Mouse (Mus musculus) heart, embryonic 16.5 days (tissue): ENCODE results near the gene Tmem9. TPM values are rescaled to one million over a fixed set of nuclear protein-coding genes. Genes with fewer than 3 reads are reported as not detected.

Source experiments
- ATAC-seq: fragments of 200-750 bp; cut with Nextera tagmentation; replicated peaks from 2 replicates; pipeline ENCODE4 v1.8.0; 2017; ENCODE audit warnings: moderate number of reproducible peaks; ENCODE audit not compliant: insufficient read depth, low FRiP score; ENCODE audit errors: extremely low read depth
- H3K27ac ChIP-seq: fragments of 300-500 bp; sonication (generic); 2 replicates; pipeline ENCODE4 v1.5.1; 2014; ENCODE audit warnings: mild to moderate bottlenecking, low read length, control low read depth, moderate library complexity
- H3K27me3 ChIP-seq: fragments of 300-500 bp; sonication (generic); 2 replicates; pipeline ENCODE4 v1.6.1; 2014; ENCODE audit warnings: low read length, mixed read lengths; ENCODE audit not compliant: control insufficient read depth, insufficient read depth
- H3K36me3 ChIP-seq: fragments of 300-500 bp; sonication (generic); 2 replicates; pipeline ENCODE4 v1.6.1; 2014; ENCODE audit not compliant: control insufficient read depth, insufficient read depth
- H3K4me1 ChIP-seq: fragments of 300-500 bp; sonication (generic); 2 replicates; pipeline ENCODE4 v1.6.1; 2014; ENCODE audit warnings: low read length, mixed read lengths; ENCODE audit not compliant: control insufficient read depth, insufficient read depth
- H3K4me2 ChIP-seq: fragments of 300-500 bp; sonication (generic); 2 replicates; pipeline ENCODE4 v1.6.1; 2014; ENCODE audit warnings: low read depth, mild to moderate bottlenecking, control low read depth, low read length
- H3K4me3 ChIP-seq: fragments of 300-500 bp; sonication (generic); 2 replicates; pipeline ENCODE4 v1.5.1; 2014; ENCODE audit warnings: mild to moderate bottlenecking, control low read depth, low read length
- H3K9ac ChIP-seq: fragments of 300-500 bp; sonication (generic); 2 replicates; pipeline ENCODE4 v1.6.1; 2014; ENCODE audit warnings: low read length, control low read depth
- H3K9me3 ChIP-seq: fragments of 300-500 bp; sonication (generic); replicated peaks from 2 replicates; pipeline ENCODE4 v1.6.1; 2016; ENCODE audit warnings: low read length; ENCODE audit not compliant: control insufficient read depth
- WGBS: fragments of 180-500 bp; shearing (Covaris S2); extraction: QIAGEN DNeasy Blood & Tissue Kit; methylation state at CpG from one replicate; pipeline ENCODE4 v1.1.7; 2014; 5-methylcytosine and 5-hydroxymethylcytosine counted together
- polyA plus RNA-seq: library from polyadenylated mRNA; unstranded; fragments of >200 nt; fragmentation: Nextera tagmentation; extraction: Ambion mirVana; gene quantifications from 2 replicates; pipeline ENCODE4 v1.2.1, GENCODE M21; 2015

Gene Tmem9
- polyA plus RNA-seq, 1 experiment from 2014 or later: 85.5 TPM

DNA sequence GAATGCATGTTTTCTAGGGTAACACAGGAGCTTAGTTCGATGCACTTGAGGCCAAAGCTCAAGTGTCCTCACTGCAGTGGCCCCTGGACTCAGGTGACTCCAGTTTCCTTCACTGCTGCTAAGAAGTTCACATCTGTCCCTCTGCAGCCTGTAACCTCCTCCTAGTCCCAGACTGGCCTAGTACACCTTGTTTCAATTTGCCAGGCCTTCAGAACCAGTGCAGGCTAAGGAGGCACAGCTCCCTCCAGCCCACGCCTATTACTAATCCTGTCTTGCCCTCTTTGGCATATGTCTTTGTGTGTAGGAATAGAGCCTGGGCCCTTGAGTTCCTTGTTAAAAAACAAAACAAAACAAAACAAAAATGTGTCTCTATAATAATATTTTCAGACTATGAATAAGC lies 9.4 kb downstream of the Tmem9 start:
- Histone ChIP-seq H3K4me1 (peaks cover 11% of the 10 kb centered on the region), H3K27ac (no peak overlapping the region), H3K36me3 (peaks cover 12% of the 10 kb centered on the region), H3K27me3 (no peaks in the 10 kb centered on the region), H3K4me2 (peak overlapping the region; percentile 94), H3K9ac (peak overlapping the region; percentile 48), H3K9me3 (no peaks in the 10 kb centered on the region), H3K4me3 (peak overlapping the region; percentile 87)
- no peak for ATAC-seq
- WGBS: 84% methylated on average over 2 of the region's 2 CpGs

DNA sequence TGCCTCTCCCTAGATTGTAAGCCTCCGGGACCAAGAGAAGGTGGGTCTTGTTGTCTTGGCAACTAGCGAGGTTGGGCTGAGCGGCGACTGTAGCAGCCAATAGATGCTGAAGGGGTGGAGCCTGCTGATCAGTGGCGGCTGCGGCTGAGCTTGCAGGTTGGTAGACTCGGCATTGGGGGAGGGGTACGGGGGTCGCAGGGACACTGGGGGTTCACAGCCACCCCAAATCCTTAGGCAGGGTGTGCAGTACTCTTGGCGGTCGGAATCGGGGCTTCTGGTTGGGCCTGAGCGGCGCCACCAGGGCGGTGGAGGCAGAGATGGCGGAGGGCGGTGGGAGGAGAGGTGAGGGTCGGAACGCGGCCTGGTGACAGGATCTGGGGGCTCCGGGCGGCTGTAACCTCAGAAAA lies 10.0 kb downstream of the Tmem9 start:
- Histone ChIP-seq H3K9me3 (no peaks in the 10 kb centered on the region), H3K4me3 (peak overlapping the region; percentile 87), H3K27ac (peak overlapping the region; percentile 17), H3K4me2 (peak overlapping the region; percentile 94), H3K27me3 (no peaks in the 10 kb centered on the region), H3K4me1 (peaks cover 11% of the 10 kb centered on the region), H3K36me3 (peaks cover 18% of the 10 kb centered on the region), H3K9ac (peak overlapping the region; percentile 85)
- 0% methylated on average over 22 of the region's 22 CpGs for WGBS
- peak; percentile 97 for ATAC-seq

DNA sequence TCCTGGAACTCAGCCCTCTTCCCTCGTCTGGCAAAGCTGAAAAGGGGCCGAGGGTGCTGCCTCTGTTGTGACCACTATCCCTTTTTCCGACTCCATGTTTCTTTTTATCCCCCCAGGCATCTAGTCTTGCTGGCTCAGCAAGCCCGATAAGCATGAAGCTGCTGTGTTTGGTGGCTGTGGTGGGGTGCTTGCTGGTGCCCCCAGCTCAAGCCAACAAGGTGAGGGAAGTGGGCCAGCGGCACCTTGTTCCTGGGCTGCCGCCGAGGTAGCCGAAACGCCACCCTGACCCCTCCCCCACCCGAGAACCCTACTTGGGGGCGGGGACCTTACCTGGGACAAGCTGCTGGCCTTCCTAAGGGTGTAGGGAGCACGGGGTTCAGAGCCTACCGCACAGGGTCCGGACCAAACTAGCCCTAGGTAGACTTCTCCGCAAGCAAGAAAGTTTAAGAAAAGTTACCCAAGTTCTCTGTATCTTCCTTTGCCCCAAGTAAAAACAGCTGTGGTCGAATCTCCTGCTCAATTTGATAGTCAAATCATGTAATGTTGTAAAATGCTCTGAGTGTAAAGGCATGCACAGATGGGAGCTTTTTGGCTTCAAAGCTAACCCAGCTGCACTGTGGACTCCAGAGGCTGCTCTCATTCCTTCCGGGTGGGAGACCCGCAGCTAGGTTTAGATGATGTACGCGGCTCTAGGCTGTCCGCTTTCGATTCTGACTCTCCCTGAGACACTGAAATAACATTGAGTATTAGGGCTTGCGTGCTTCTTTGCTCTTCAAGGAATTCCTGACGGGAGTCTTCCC lies 10.6 kb downstream of the Tmem9 start:
- peak overlapping the region; percentile 85 for H3K9ac ChIP-seq
- peaks cover 11% of the 10 kb centered on the region for H3K4me1 ChIP-seq
- peak; percentile 50 for ATAC-seq
- H3K9me3 ChIP-seq: no peaks in the 10 kb centered on the region
- H3K27ac ChIP-seq: peak overlapping the region; percentile 17
- H3K27me3 ChIP-seq: no peaks in the 10 kb centered on the region
- H3K4me2 ChIP-seq: peak overlapping the region; percentile 94
- peak overlapping the region; percentile 87 for H3K4me3 ChIP-seq
- H3K36me3 ChIP-seq: peaks cover 18% of the 10 kb centered on the region
- 4% methylated on average over 24 of the region's 24 CpGs for WGBS

DNA sequence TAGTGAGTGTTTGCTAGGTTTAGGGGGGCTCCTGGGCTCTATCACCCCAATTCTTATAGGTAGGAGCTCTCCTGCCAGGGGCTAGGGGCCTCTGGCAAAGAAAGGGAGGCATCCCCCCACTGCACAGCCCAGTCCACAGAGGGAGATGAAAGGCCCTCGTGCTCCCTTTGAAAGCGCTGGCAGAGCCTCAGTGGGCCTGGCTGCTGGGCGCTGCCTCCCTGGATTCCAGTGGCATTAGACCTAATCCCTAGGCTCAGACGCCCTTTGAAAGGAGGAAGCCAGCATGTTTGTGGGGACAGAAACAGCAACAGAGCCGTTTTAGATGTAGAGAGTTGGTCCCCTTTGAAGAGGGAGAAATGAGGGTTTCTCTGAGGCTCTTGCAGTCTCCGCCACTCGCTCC lies 22.3 kb downstream of the Tmem9 start:
- 70% methylated on average over 7 of the region's 7 CpGs for WGBS
- ATAC-seq: no peak
- Histone ChIP-seq H3K27me3 (no peaks in the 10 kb centered on the region), H3K9ac (no peak overlapping the region), H3K4me3 (no peak overlapping the region), H3K4me2 (no peak overlapping the region), H3K9me3 (no peaks in the 10 kb centered on the region), H3K4me1 (no peaks in the 10 kb centered on the region), H3K27ac (no peak overlapping the region), H3K36me3 (peaks cover 44% of the 10 kb centered on the region)

DNA sequence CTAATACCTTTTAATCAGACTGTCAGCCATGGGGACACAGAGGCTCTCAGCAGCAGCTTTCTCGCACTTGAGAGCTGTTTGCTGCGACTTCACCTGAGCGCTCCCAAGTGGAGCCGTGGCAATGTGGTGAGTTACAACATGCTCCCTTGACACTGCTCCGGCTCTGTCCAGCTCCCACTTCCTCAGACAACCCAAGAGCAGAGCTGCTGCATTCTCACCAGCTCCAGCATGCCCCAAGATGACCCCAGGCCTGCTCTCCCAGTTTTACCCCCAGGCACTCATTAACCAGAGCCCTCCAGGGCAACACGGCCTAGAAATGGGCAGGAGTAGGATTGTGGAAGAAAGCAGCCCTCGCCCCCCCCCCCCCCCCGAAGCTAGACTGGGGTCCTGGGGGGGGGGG lies 23.7 kb downstream of the Tmem9 start:
- H3K4me1 ChIP-seq: no peaks in the 10 kb centered on the region
- no peaks in the 10 kb centered on the region for H3K27me3 ChIP-seq
- WGBS: 81% methylated on average over 8 of the region's 8 CpGs
- no peak overlapping the region for H3K9ac ChIP-seq
- H3K4me3 ChIP-seq: no peak overlapping the region
- H3K36me3 ChIP-seq: peaks cover 43% of the 10 kb centered on the region
- ATAC-seq: no peak
- no peak overlapping the region for H3K4me2 ChIP-seq
- H3K9me3 ChIP-seq: no peaks in the 10 kb centered on the region
- H3K27ac ChIP-seq: no peak overlapping the region

DNA sequence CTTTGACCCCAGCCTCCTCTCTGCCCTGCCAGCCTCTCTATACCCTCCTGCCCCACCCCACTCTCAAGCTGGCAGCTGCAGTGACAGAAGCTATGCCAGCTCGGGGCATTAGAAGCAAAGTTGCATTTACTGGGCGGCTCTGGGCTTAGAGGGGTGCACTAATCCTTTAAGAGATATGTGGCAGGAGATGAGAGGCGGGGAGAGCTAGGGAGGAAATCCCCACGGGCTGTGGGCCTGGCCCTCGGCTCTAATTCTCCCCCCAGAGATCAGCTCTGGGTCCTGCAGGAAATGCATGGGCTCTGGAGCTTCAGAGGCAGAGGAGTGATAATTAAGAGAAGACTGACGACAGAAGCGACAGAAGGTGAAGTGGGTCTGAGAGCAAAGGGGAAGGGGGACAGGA lies 25.0 kb downstream of the Tmem9 start:
- Histone ChIP-seq H3K9me3 (no peaks in the 10 kb centered on the region), H3K27ac (no peak overlapping the region), H3K4me2 (no peak overlapping the region), H3K9ac (no peak overlapping the region), H3K4me1 (no peaks in the 10 kb centered on the region), H3K27me3 (no peaks in the 10 kb centered on the region), H3K36me3 (peaks cover 32% of the 10 kb centered on the region), H3K4me3 (no peak overlapping the region)
- WGBS: 50% methylated on average over 7 of the region's 7 CpGs
- no peak for ATAC-seq

DNA sequence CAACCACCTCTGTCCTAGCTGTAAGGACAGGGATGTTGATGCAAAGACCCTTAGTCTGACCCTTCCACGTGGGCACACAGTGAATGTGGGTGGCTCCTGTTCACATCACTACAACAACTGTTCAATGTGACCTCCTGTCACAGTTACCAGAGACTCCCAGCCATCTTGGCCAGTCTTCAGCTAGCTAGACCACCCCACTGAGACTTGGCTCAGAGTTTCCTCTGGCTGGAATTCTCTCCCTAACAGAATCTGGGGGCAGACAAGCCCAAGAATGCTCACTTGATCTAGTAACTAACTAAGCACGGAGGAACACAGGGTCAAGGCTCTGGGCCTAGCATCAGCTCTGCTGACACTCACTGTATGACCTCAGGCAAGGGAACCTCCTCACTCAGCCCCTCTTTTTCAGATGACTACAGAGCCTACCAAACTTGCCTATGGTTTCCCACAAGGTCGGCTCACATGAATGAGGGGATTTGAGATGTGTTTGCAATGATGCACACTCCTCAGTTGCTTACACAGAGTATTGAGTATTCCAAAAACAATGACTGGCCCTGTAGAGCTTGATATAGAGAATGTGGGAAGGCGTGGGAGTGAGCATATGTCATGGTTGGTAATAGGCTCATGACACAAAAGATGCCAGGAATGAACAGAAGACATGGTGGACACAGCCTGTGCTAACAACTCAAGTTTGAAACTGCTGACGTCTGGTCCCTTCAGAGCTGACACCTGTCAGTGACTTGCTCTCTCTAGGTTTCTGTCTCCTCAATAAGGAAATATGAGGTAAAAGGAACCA lies 31.0 kb downstream of the Tmem9 start:
- Histone ChIP-seq H3K9me3 (no peaks in the 10 kb centered on the region), H3K36me3 (peaks cover 13% of the 10 kb centered on the region), H3K4me3 (no peak overlapping the region), H3K27me3 (peaks cover 18% of the 10 kb centered on the region), H3K27ac (no peak overlapping the region), H3K4me2 (no peak overlapping the region), H3K4me1 (no peaks in the 10 kb centered on the region), H3K9ac (no peak overlapping the region)
- no peak for ATAC-seq
- WGBS: 71% methylated on average over 5 of the region's 5 CpGs

DNA sequence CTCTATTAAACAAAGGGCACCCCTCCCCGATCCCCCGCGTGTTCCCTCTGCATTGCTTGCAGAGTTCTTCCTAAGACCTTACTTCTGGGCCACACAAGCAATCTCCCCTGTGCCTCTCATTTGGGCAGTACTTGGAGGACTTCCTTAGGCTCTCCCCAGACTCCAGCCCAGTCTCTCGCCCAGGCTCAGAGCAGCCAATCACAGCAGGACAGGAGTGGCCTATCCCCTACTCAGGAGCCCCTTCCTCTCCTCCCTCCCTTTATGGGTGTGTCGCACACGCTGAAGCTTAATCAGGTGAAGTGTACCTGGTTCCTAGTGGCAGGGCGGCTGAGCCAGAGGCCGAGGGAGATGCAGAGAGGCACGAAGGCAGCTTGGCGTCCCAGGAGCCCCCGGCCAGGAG lies 32.5 kb downstream of the Tmem9 start:
- H3K4me1 ChIP-seq: no peaks in the 10 kb centered on the region
- peaks cover 20% of the 10 kb centered on the region for H3K27me3 ChIP-seq
- no peak overlapping the region for H3K4me2 ChIP-seq
- ATAC-seq: no peak
- H3K4me3 ChIP-seq: no peak overlapping the region
- H3K9me3 ChIP-seq: no peaks in the 10 kb centered on the region
- no peak overlapping the region for H3K27ac ChIP-seq
- peaks cover 2% of the 10 kb centered on the region; the same call in 1 of the 2 replicates for H3K36me3 ChIP-seq
- no peak overlapping the region for H3K9ac ChIP-seq
- WGBS: 21% methylated on average over 11 of the region's 11 CpGs

DNA sequence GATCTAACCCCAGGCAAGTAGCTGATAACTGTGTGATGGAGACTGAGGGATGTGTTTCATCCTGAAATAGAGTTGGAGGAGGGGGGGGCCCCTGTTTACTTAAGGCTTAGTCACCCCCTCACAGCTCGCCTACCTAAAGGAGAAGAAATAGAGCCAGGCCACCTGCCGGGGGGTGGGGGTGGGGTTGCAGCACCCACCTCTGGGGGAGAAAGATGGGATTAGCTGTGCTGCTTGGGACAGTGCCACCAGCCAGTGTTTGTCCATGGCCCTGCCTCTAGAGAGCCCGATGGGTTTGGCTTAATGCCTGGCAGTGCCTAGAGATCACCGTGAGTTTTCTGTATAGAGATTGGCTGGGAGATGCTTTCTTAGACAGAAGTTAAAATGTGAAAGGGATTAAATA lies 32.9 kb downstream of the Tmem9 start:
- Histone ChIP-seq H3K4me1 (no peaks in the 10 kb centered on the region), H3K4me3 (no peak overlapping the region), H3K9me3 (no peaks in the 10 kb centered on the region), H3K27ac (no peak overlapping the region), H3K9ac (no peak overlapping the region), H3K27me3 (peaks cover 20% of the 10 kb centered on the region), H3K4me2 (no peak overlapping the region), H3K36me3 (no peaks in the 10 kb centered on the region)
- no peak for ATAC-seq
- WGBS: 24% methylated on average over 4 of the region's 4 CpGs
